Mouse (Mus musculus) limb, embryonic 14.5 days (tissue): ENCODE data around the gene Cpeb4. TPM values are rescaled to one million over a fixed set of nuclear protein-coding genes. Genes with fewer than 3 reads are reported as not detected.

Experiments used
- ATAC-seq: fragments of 200-750 bp; cut with Nextera tagmentation; 2 replicates; pipeline ENCODE4 v1.8.0; 2017; ENCODE audit warnings: low read depth, moderate number of reproducible peaks, moderate TSS enrichment; ENCODE audit not compliant: low FRiP score
- DNase-seq: peaks from one replicate; pipeline ENCODE4 v3.0.0-alpha.2; 2015; ENCODE audit warnings: low spot score
- H3K27ac ChIP-seq: fragments of 300-500 bp; sonication (generic); replicated peaks from 2 replicates; pipeline ENCODE4 v1.5.1; 2014; ENCODE audit warnings: low read depth, mild to moderate bottlenecking, low read length, moderate library complexity, mixed read lengths
- H3K27me3 ChIP-seq: fragments of 300-500 bp; sonication (generic); 2 replicates; pipeline ENCODE4 v1.6.1; 2014; ENCODE audit warnings: low read length, mixed read lengths; ENCODE audit not compliant: control insufficient read depth, insufficient read depth
- H3K36me3 ChIP-seq: fragments of 300-500 bp; sonication (generic); 2 replicates; pipeline ENCODE4 v1.6.1; 2014; ENCODE audit warnings: mild to moderate bottlenecking, low read length, moderate library complexity, mixed read lengths; ENCODE audit not compliant: control insufficient read depth, insufficient read depth
- H3K4me1 ChIP-seq: fragments of 300-500 bp; sonication (generic); 2 replicates; pipeline ENCODE4 v1.6.1; 2014; ENCODE audit warnings: antibody characterized with exemption, low read length, mixed read lengths; ENCODE audit not compliant: control insufficient read depth, insufficient read depth
- H3K4me2 ChIP-seq: fragments of 300-500 bp; sonication (generic); replicated peaks from 2 replicates; pipeline ENCODE4 v1.6.1; 2014; ENCODE audit warnings: low read depth, mild to moderate bottlenecking, low read length, moderate library complexity; ENCODE audit not compliant: severe bottlenecking
- H3K4me3 ChIP-seq: fragments of 300-500 bp; sonication (generic); replicated peaks from 2 replicates; pipeline ENCODE4 v1.5.1; 2014; ENCODE audit warnings: low read length
- H3K9ac ChIP-seq: fragments of 300-500 bp; sonication (generic); 2 replicates; pipeline ENCODE4 v1.6.1; 2014; ENCODE audit warnings: mild to moderate bottlenecking, low read depth, low read length, moderate library complexity; ENCODE audit not compliant: severe bottlenecking
- H3K9me3 ChIP-seq: fragments of 300-500 bp; sonication (generic); 2 replicates; pipeline ENCODE4 v1.6.1; 2016; ENCODE audit warnings: low read length; ENCODE audit not compliant: control insufficient read depth
- POLR2A ChIP-seq: fragments of 200-500 bp; IDR thresholded peaks from 2 replicates; pipeline ENCODE4 v1.8.0; 2012; ENCODE audit warnings: inconsistent platforms, mild to moderate bottlenecking, moderate library complexity, borderline replicate concordance; ENCODE audit not compliant: insufficient read depth, insufficient read length; ENCODE audit errors: extremely low read depth
- WGBS: fragments of 180-500 bp; shearing (Covaris S2); extraction: QIAGEN DNeasy Blood & Tissue Kit; methylation state at CpG from one replicate; pipeline ENCODE4 v1.1.7; 2014; 5-methylcytosine and 5-hydroxymethylcytosine counted together
- polyA plus RNA-seq, 2 experiments: library from polyadenylated mRNA; depleted of rRNA in 1 of 2; stranded (reverse) in 1 of 2; unstranded in 1 of 2; fragments of >200 nt; fragmentation: Nextera tagmentation in 1 of 2; extraction: Ambion mirVana in 1 of 2; gene quantifications; 2 replicates each; pipeline versions ENCODE4 v1.2.1 to v1.2.3; 2012 to 2014

Cpeb4 gene
- polyA plus RNA-seq, 2 experiments: 4.9 to 6.5 TPM

GRCm38 (mm10) chr11:31828771-31829072 lies 43.3 kb upstream of the Cpeb4 start:
- H3K4me3 ChIP-seq: no peak overlapping the region
- 78% methylated on average over 2 of the region's 2 CpGs for WGBS
- 0 out of 2 replicates have a peak, but pooled peaks cover 3% of the 10 kb centered on the region for H3K4me1 ChIP-seq
- H3K27me3 ChIP-seq: no peaks in the 10 kb centered on the region
- DNase-seq: no peak
- ATAC-seq: no peak
- H3K9ac ChIP-seq: no peak overlapping the region
- no peak for TF ChIP-seq POLR2A
- no peaks in the 10 kb centered on the region for H3K36me3 ChIP-seq
- H3K4me2 ChIP-seq: no peak overlapping the region
- H3K27ac ChIP-seq: no peak overlapping the region
- H3K9me3 ChIP-seq: no peaks in the 10 kb centered on the region

GRCm38 (mm10) chr11:31830213-31831151 lies 41.5 kb upstream of the Cpeb4 start:
- ATAC-seq: no peak
- no peak for DNase-seq
- WGBS: 47% methylated on average over 10 of the region's 10 CpGs

GRCm38 (mm10) chr11:31831451-31831850 lies 40.6 kb upstream of the Cpeb4 start:
- H3K36me3 ChIP-seq: no peaks in the 10 kb centered on the region
- 61% methylated on average over 5 of the region's 5 CpGs for WGBS
- DNase-seq (no peak), ATAC-seq (no peak)
- no peak for TF ChIP-seq POLR2A
- H3K4me3 ChIP-seq: no peak overlapping the region
- no peak overlapping the region for H3K27ac ChIP-seq
- H3K4me2 ChIP-seq: no peak overlapping the region
- no peaks in the 10 kb centered on the region for H3K9me3 ChIP-seq
- no peaks in the 10 kb centered on the region for H3K27me3 ChIP-seq
- H3K4me1 ChIP-seq: 0 out of 2 replicates have a peak, but pooled peaks cover 3% of the 10 kb centered on the region
- no peak overlapping the region for H3K9ac ChIP-seq

More at GRCm38 (mm10) chr11:31830213-31831151, 41.5 kb upstream of the Cpeb4 start:
- H3K36me3 ChIP-seq: no peaks in the 10 kb centered on the region
- no peak overlapping the region for H3K27ac ChIP-seq
- H3K9me3 ChIP-seq: no peaks in the 10 kb centered on the region
- 0 out of 2 replicates have a peak, but pooled peaks cover 3% of the 10 kb centered on the region for H3K4me1 ChIP-seq
- TF ChIP-seq POLR2A: no peak
- H3K27me3 ChIP-seq: no peaks in the 10 kb centered on the region
- H3K9ac ChIP-seq: no peak overlapping the region
- no peak overlapping the region for H3K4me2 ChIP-seq
- no peak overlapping the region for H3K4me3 ChIP-seq

GRCm38 (mm10) chr11:31831983-31832382 lies 40.0 kb upstream of the Cpeb4 start:
- 0 out of 2 replicates have a peak, but pooled peaks cover 3% of the 10 kb centered on the region for H3K4me1 ChIP-seq
- ATAC-seq (no peak), DNase-seq (no peak)
- H3K9ac ChIP-seq: no peak overlapping the region
- no peak overlapping the region for H3K4me2 ChIP-seq
- H3K27ac ChIP-seq: no peak overlapping the region
- H3K4me3 ChIP-seq: no peak overlapping the region
- TF ChIP-seq POLR2A: no peak
- no peaks in the 10 kb centered on the region for H3K9me3 ChIP-seq
- H3K36me3 ChIP-seq: no peaks in the 10 kb centered on the region
- 85% methylated on average over 5 of the region's 5 CpGs for WGBS
- H3K27me3 ChIP-seq: no peaks in the 10 kb centered on the region

- TF ChIP-seq POLR2A: no peak
- no peaks in the 10 kb centered on the region for H3K27me3 ChIP-seq
- no peak overlapping the region for H3K4me2 ChIP-seq
- ATAC-seq: no peak
- no peak overlapping the region for H3K4me3 ChIP-seq
- no peaks in the 10 kb centered on the region for H3K36me3 ChIP-seq
- H3K4me1 ChIP-seq: 0 out of 2 replicates have a peak, but pooled peaks cover 3% of the 10 kb centered on the region
- 76% methylated on average over 7 of the region's 7 CpGs for WGBS
- H3K27ac ChIP-seq: no peak overlapping the region
- H3K9ac ChIP-seq: no peak overlapping the region
- H3K9me3 ChIP-seq: no peaks in the 10 kb centered on the region
- DNase-seq: no peak
Observed at GRCm38 (mm10) chr11:31832439-31832980, 39.5 kb upstream of the Cpeb4 start.
